Mouse (Mus musculus): ENCODE results near the gene Zdhhc1. TPM values are rescaled to one million over a fixed set of nuclear protein-coding genes. Genes with fewer than 3 reads are reported as not detected.

The Zdhhc1 gene
- total RNA-seq, 1 experiment = 3.2 TPM

DNA sequence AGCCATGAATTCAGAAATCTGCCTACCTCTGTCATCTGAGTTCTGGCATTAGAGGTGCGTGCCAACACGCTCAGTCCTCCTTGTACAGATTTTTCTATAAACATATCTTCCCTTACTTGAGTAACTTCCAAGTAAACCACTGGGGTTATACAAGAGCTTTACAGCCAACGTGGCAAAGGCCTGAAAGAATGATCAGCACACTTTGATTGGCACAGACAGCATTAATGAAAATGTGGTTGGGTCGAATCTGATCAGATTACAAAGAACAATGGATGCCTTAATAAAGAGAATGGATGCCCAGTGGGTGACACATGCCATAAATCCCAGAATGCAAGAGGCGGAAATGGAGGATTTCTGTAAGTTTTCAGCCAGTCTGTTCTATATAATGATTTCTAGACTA is 60.5 kb downstream of the Zdhhc1 start:
- no peak overlapping the region for H3K27ac ChIP-seq (ENCODE audit: insufficient read depth, low read depth, low read length, poor library complexity, severe bottlenecking)
- H3K9me3 ChIP-seq (ENCODE audit: control insufficient read depth, insufficient read depth, low read depth, low read length) = no peaks in the 10 kb centered on the region
- H3K9ac ChIP-seq (ENCODE audit: insufficient read depth, low read depth, low read length, poor library complexity, severe bottlenecking) = no peak overlapping the region
- DNase-seq (ENCODE audit: low read depth, low spot score) = no peak
- no peaks in the 10 kb centered on the region for H3K36me3 ChIP-seq (ENCODE audit: control insufficient read depth, insufficient read depth, low read length, poor library complexity, severe bottlenecking)
- TF ChIP-seq ZC3H11A (IDR thresholded peaks at IDR 0.05; ENCODE audit: borderline replicate concordance, low read depth, low read length) = no peak
- no peak for TF ChIP-seq CHD2 (IDR thresholded peaks at IDR 0.05; ENCODE audit: low read depth, low read length)
- no peak for TF ChIP-seq MAFK (IDR thresholded peaks at IDR 0.05; ENCODE audit: insufficient read depth, low read depth, low read length)
- TF ChIP-seq ZNF384 (IDR thresholded peaks at IDR 0.05; ENCODE audit: low read depth, low read length) = no peak
- TF ChIP-seq HCFC1 (IDR thresholded peaks at IDR 0.05; ENCODE audit: borderline replicate concordance, insufficient read depth, low read length) = no peak
- no peak overlapping the region for H3K4me3 ChIP-seq (ENCODE audit: insufficient read depth in 1 of 2, low read depth in 1 of 2, low read length in 2 of 2, poor library complexity in 1 of 2, severe bottlenecking in 1 of 2)
- in situ Hi-C loops (cut with MboI; ENCODE audit: low sequenced_read_pairs in 2 of 2, unreplicated experiment in 2 of 2) = no loop called here
- peaks cover 3 to 9% of the 10 kb centered on the region in 2 experiments; a peak in 3 of 4 replicates for H3K4me1 ChIP-seq (ENCODE audit: control insufficient read depth in 2 of 2, insufficient read depth in 2 of 2, low read length in 2 of 2, poor library complexity in 1 of 2)

DNA sequence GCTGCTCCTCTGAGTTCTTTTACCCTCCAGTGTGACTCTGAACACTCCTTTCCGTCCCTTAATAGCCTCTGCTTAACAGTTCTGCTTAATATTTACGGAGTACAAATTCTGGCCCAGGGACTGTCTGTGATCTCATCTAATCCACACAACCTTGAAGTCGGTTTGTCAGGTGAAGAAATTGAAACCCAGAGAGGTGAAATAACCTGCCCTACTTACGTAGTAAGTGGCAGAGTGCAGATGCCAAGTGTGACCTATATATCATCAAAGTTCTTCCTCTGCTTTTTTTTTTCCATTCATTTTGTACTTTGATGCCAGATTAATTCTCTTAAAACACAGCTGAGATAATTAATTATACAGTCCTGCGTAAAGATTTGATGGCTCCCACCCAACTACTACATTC is 62.6 kb downstream of the Zdhhc1 start:
- no peak overlapping the region for H3K27ac ChIP-seq (ENCODE audit: insufficient read depth, low read depth, low read length, poor library complexity, severe bottlenecking)
- H3K4me3 ChIP-seq (ENCODE audit: insufficient read depth in 1 of 2, low read depth in 1 of 2, low read length in 2 of 2, poor library complexity in 1 of 2, severe bottlenecking in 1 of 2) = no peak overlapping the region
- no peaks in the 10 kb centered on the region for H3K9me3 ChIP-seq (ENCODE audit: control insufficient read depth, insufficient read depth, low read depth, low read length)
- TF ChIP-seq ZC3H11A (IDR thresholded peaks at IDR 0.05; ENCODE audit: borderline replicate concordance, low read depth, low read length) (no peak), CHD2 (IDR thresholded peaks at IDR 0.05; ENCODE audit: low read depth, low read length) (no peak), ZNF384 (IDR thresholded peaks at IDR 0.05; ENCODE audit: low read depth, low read length) (no peak), MAFK (IDR thresholded peaks at IDR 0.05; ENCODE audit: insufficient read depth, low read depth, low read length) (no peak), HCFC1 (IDR thresholded peaks at IDR 0.05; ENCODE audit: borderline replicate concordance, insufficient read depth, low read length) (no peak)
- H3K4me1 ChIP-seq (ENCODE audit: control insufficient read depth in 2 of 2, insufficient read depth in 2 of 2, low read length in 2 of 2, poor library complexity in 1 of 2) = peaks cover 3 to 9% of the 10 kb centered on the region in 2 experiments; a peak in 3 of 4 replicates
- DNase-seq (ENCODE audit: low read depth, low spot score) = no peak
- H3K9ac ChIP-seq (ENCODE audit: insufficient read depth, low read depth, low read length, poor library complexity, severe bottlenecking) = no peak overlapping the region
- in situ Hi-C loops (cut with MboI; ENCODE audit: low sequenced_read_pairs in 2 of 2, unreplicated experiment in 2 of 2) = no loop called here
- H3K36me3 ChIP-seq (ENCODE audit: control insufficient read depth, insufficient read depth, low read length, poor library complexity, severe bottlenecking) = no peaks in the 10 kb centered on the region

DNA sequence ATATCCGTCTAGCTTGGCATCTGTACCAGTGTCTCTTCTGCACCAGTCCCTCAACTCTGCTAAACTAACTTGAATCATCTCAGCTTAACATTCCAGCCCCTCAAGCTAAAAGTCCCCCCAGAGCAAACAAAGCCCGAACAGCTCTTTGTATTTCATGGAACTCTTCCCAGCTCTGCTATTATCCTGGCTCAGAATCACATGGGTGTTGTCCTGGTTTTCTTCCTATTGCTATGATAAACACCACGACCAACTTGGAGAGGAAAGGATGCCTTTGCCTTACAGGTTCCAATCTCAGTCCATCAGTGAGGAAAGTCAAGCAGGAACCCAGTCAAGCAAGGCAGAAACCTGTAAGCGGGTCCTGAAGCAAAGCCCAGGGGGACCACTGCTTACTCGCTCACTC is 63.2 kb downstream of the Zdhhc1 start:
- DNase-seq (ENCODE audit: low read depth, low spot score) = no peak
- Histone ChIP-seq H3K27ac (ENCODE audit: insufficient read depth, low read depth, low read length, poor library complexity, severe bottlenecking) (no peak overlapping the region), H3K4me1 (ENCODE audit: control insufficient read depth in 2 of 2, insufficient read depth in 2 of 2, low read length in 2 of 2, poor library complexity in 1 of 2) (peaks cover 3 to 9% of the 10 kb centered on the region in 2 experiments; a peak in 3 of 4 replicates), H3K36me3 (ENCODE audit: control insufficient read depth, insufficient read depth, low read length, poor library complexity, severe bottlenecking) (no peaks in the 10 kb centered on the region), H3K9me3 (ENCODE audit: control insufficient read depth, insufficient read depth, low read depth, low read length) (no peaks in the 10 kb centered on the region), H3K4me3 (ENCODE audit: insufficient read depth in 1 of 2, low read depth in 1 of 2, low read length in 2 of 2, poor library complexity in 1 of 2, severe bottlenecking in 1 of 2) (no peak overlapping the region), H3K9ac (ENCODE audit: insufficient read depth, low read depth, low read length, poor library complexity, severe bottlenecking) (no peak overlapping the region)
- in situ Hi-C loops (cut with MboI; ENCODE audit: low sequenced_read_pairs in 2 of 2, unreplicated experiment in 2 of 2) = no loop called here
- TF ChIP-seq HCFC1 (IDR thresholded peaks at IDR 0.05; ENCODE audit: borderline replicate concordance, insufficient read depth, low read length) (no peak), ZC3H11A (IDR thresholded peaks at IDR 0.05; ENCODE audit: borderline replicate concordance, low read depth, low read length) (no peak), ZNF384 (IDR thresholded peaks at IDR 0.05; ENCODE audit: low read depth, low read length) (no peak), CHD2 (IDR thresholded peaks at IDR 0.05; ENCODE audit: low read depth, low read length) (no peak), MAFK (IDR thresholded peaks at IDR 0.05; ENCODE audit: insufficient read depth, low read depth, low read length) (no peak)

DNA sequence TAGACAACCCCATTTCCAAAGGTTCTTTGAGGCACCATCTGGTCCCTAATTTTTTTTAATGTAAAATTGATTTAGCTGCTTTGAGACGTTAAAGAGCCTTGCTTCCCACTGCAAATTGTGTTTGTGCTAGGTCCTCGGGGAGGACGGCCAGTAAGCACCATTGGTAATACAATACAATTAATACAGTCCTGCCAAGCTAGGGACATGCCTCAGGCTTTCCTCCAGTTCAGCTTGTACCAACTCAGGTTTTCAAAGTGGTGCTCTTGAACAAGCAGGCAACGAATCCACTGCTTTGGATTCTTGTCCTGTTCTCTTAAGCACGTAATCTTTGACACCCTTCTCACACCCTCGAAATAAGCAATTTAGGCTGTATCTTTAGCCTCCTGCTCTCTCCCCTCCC is 63.7 kb downstream of the Zdhhc1 start:
- Histone ChIP-seq H3K4me1 (ENCODE audit: control insufficient read depth in 2 of 2, insufficient read depth in 2 of 2, low read length in 2 of 2, poor library complexity in 1 of 2) (peaks cover 3 to 9% of the 10 kb centered on the region in 2 experiments; a peak in 3 of 4 replicates), H3K9me3 (ENCODE audit: control insufficient read depth, insufficient read depth, low read depth, low read length) (no peaks in the 10 kb centered on the region), H3K27ac (ENCODE audit: insufficient read depth, low read depth, low read length, poor library complexity, severe bottlenecking) (no peak overlapping the region), H3K4me3 (ENCODE audit: insufficient read depth in 1 of 2, low read depth in 1 of 2, low read length in 2 of 2, poor library complexity in 1 of 2, severe bottlenecking in 1 of 2) (no peak overlapping the region), H3K36me3 (ENCODE audit: control insufficient read depth, insufficient read depth, low read length, poor library complexity, severe bottlenecking) (no peaks in the 10 kb centered on the region), H3K9ac (ENCODE audit: insufficient read depth, low read depth, low read length, poor library complexity, severe bottlenecking) (no peak overlapping the region)
- no peak for DNase-seq (ENCODE audit: low read depth, low spot score)
- no peak for TF ChIP-seq ZC3H11A (IDR thresholded peaks at IDR 0.05; ENCODE audit: borderline replicate concordance, low read depth, low read length)
- in situ Hi-C loops (cut with MboI; ENCODE audit: low sequenced_read_pairs in 2 of 2, unreplicated experiment in 2 of 2) = no loop called here

Measured in ES-E14 (cell line).